Mouse (Mus musculus): ENCODE data around the gene Gm37240.

The Gm37240 gene

DNA sequence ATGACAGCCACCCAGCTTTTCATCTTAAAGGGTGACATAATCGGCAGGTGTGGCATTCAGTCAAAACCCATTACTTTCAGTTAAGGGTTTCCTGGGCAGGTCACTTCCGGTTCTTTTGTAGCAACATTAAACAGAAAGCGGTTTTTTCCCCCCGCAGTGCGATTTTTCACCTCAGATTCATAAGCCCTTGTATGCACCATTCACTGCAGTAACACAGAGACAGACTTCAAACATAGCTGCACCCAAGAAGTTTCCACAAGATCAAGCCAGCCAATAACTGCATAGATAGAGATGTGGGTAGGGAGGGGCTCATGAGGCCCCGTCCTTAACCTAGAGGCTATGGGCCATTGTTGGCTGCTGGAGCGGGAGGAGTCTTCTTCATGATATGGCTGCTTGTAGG lies 760.3 kb downstream of the Gm37240 start:
- no peak for DNase-seq (ENCODE audit: low spot score)

DNA sequence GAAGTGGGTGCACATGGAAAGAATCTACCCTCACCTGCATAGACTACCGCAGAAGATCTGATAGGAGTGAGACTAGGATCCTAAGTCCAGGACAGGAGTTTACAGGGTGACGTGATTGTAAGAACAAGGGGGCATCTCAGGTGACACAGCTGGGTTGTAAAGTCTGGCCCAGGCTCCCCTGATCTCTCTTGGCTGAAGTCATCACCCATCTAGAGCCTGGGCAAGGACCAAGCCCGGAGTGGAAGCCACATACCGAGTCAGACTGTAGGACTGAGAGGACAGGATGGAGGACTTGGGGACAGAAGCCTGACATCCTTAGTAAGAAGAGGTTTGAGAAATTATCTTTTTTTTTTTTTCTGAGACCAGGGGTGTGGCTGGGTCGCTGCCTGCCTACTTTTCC lies 761.8 kb downstream of the Gm37240 start:
- no peak for DNase-seq (ENCODE audit: low spot score)

DNA sequence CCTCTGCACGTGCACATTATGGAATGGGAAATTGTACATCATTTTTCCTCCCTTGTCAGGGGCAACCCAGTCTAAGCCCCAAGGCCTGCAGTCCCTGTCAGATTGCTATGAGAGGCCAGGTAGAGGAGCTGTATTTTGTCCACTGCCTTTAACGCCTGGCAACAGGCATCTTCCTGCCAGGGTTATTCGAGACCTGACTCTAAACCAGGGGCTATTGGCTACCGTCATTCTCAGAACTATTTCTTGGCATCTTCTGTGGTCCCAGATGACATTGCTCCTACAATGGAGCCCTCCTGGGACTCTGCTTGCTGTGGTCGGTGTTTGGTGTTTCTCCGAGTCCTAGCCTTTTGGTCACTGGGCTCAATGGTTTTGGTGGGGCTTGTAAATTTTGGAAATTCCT lies 762.4 kb downstream of the Gm37240 start:
- no peak for DNase-seq (ENCODE audit: low spot score)

DNA sequence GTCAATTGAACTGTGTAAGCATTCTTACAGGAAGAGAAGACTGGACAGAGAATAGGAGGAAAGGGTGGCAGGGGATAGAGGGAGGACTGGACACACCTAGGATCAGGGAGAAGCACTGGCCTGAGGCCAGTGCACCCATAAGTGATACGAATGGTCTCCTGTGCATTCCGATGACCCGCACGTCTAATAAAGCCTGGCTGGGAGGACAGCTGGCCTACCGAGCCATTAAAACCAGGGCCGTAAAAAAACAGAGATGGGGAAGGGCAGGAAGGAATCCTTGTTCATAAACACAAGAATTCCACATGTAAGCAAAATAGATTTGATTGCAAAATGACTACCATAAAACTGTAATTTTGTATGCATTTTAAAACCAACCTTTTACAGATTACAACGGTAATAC lies 762.9 kb downstream of the Gm37240 start:
- no peak for DNase-seq (ENCODE audit: low spot score)

DNA sequence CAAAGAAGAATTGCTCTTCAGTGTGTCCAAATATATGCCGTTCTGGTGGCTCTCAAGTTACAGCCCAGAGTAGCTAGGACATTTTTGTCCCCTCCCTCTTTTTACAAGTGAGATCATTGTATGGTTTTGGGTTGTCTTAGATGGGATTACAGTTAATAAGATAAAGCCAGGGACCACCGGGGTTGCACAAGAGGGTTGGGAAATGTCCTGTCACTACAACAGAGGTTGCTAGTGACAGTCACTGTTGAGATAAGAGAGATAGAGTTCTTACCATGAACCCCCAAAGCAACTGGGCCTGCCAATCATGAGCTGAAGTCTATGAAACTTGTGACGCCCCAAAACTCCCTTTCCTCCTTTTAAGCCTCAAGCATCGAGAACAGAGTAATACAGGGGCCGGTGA lies 769.6 kb downstream of the Gm37240 start:
- no peak for DNase-seq (ENCODE audit: low spot score)

DNA sequence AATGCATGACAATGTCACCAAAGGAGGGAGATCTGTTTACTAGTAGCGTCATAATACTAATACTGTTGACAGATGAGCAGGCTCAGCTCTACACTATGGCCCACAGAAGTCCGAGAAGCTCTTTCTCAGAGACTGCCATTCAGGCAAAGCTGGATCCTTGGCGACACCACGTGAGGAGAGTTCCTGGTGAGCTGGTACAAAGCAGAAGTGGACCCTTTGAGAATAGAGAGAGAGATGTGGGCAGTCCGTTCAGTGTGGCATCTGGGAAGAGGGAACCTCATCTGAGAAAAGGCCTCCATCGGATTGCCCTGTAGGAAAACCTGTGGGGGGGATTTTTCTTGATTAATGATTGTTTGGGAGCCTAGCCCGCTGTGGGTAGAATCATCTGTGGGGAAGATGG lies 770.3 kb downstream of the Gm37240 start:
- DNase-seq (ENCODE audit: low spot score): no peak

DNA sequence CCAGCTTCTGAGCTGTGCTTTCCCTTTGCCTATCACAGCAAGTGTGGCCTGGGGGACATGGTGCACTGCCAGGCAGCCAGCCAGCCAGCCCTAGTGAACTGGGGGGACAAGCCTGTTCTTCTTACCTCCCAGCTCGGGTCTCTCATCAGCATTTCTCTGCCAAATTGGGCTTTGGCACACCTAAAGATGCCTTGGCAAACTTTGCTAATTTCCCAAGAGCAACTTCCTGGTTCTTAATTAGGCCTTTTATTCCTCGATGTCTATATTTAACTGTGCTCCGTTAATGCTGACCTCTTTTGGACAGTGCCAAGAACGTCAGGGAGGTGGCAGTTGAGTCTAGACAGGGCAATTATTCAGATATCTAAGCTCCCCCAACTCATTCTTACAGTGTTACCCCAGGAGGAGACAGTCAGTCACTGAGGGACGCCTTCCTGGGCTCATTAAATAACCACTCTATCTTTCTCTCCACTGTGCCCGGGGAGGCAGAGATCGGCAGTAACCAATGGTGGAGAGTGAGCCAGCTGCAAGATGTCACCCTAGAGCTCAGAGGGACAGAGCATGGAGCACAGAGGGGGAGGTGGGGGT lies 771.3 kb downstream of the Gm37240 start:
- DNase-seq (ENCODE audit: low spot score): no peak

DNA sequence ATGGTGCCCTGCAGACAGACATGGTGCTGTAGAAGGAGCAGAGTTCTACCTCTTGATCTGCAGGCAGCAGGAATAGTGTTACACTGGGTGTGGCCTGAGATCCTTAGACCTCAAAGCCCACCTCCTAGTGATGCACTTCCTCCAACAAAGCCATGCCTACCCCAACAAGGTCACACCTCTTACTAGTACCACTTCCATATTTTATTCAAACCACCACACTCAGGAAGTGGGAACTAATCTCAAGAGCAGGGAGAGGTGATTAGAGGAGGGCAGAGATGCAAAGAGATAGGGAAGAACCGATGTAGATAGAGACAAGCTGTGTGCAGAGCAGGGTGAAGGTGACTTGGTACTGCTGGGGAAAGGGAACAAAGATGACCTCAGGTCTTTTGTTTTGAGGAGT lies 773.8 kb downstream of the Gm37240 start:
- no peak for DNase-seq (ENCODE audit: low spot score)

DNA sequence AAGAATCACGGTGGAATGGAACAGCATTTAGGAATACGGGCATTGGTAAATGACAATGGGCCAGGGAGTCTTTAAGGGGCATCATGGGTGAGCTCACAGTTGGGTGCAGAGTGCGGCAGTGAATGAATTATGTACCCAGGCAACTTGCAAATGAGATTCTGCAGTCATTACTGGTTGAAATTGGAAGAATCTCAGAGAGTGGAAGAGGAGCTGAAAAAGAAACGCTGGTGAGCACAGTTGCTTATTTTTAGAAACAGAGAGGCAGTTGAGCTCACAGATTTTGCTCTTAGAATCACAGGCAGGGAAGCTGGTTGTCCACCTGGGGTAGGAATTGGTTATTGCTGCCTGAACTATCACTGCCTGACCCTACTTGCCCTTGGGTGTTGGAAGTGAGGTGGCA lies 776.6 kb downstream of the Gm37240 start:
- DNase-seq (ENCODE audit: low spot score): no peak

DNA sequence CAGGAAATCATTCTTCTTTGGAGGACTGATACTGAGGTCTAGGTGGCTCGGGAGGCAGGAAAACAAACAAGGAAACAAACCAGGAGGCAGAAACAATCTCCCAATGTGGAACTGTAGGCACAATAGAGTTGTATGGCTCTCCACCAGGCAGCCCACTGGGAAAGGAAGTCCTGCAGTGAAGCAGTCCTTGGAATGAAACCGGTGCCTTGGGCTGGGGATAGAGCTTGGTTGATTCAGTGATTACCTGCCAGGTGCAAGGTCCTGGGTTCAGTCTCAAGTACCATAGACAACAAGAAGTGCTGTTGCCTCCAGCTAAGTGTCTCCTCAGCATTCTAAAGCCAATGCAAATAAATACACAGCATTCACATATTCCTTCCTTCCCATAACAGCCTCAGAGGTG lies 778.1 kb downstream of the Gm37240 start:
- no peak for DNase-seq (ENCODE audit: low spot score)

DNA sequence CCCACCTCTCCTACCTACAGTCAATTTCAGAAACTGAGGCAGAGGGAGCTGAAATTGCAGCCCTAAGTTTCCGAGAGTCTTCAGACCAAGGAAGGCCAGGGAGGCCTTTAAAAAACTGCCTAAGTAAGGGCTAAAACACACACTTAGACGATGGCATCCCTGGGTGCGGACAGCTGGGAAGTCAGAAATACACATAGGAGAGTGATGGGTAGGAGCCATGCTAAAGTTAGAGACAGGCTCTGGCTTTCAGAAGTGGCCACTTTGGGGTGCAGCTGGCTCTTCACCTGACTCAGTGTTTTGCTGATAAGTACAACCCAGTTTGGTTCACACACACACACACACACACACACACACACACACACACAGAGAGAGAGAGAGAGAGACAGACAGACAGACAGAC lies 778.9 kb downstream of the Gm37240 start:
- DNase-seq (ENCODE audit: low spot score): no peak

DNA sequence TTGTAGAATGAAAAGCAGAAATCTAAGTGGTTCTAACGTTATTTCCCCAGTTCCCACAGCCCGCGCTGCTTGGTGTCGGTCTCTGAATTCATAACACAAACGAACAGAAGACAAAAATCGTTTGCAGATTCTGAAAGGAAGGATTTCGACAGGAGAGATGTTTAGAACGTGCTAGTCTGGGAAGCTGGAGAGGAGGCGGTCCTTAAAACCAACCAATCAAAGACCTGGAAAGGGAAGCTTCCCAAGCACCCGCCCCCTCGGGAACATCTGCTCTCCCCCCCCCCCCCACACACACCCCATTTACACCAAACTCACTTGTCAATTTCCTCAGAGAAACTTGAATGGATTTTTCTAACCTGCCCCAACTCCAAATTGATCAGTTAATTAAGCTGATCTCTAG lies 780.4 kb downstream of the Gm37240 start:
- DNase-seq (ENCODE audit: low spot score): no peak

DNA sequence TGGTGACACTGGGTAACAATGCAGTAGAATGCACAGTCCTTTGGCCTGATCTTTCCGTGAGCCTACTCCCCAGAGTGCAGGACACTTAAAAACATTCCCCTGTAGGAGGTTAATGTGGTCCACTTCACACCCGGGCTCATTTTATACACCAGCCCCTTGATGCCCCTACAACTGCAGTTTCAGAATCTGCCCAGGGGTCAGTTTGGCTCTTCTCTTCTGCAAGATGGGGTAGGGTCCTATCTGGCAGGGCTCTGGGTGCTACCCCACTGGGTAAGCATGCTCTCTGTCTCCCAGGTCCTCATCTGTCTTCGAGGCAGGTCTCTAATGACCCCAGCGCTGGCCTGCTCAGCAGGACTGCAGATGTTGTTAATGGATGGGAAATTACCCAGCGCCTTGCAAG lies 783.0 kb downstream of the Gm37240 start:
- no peak for DNase-seq (ENCODE audit: low spot score)

DNA sequence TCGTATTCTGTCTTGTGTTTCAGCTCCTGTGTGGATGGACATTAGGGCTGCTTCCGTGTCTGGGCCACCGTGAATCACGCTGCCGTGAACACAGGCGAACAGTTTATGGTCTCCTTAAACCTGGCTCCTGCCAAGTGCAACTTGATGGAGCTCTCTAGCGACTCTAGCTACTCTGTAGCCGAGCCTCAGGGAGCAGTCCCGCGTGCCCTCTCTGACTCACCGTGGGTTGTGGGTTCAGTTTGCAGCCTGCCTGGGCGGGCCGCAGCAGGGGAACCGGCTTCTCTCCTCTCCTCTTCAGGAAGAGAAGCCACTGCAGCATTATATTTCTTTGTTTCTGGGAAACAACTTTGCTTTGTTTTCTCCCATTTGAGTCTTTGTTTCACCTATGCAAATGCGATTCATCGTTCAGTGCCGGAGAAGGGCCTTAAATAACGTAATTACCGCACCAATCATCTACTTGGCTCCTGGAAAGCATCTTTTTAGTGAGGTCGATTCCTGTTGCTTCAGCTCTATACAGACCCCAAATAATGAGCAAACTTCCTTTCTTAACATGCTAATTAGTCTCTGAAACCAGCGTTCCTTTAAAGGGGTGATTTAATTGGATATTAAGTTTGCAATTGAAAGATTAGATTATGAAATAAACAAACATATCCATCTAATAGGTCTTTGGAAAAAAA lies 806.3 kb downstream of the Gm37240 start:
- DNase-seq (ENCODE audit: low spot score): no peak

DNA sequence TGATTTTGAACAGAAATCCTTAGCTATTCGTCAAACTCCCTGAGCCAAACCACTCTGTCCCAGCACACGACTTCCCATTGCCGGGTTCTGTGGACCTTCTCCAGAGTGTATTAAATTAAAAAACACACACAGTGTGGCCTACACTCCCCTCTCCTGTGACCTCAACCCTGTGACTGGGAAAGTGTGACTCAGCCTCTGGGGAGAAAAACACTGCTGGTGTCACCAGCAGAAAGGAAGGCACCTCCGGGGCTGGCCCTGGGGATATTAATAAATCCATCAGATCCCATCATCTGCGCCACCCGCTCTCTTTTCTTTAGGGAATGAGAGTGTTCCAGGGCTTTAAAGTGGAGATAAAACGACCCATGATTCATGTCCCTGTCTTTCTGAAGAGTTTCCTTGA lies 823.2 kb downstream of the Gm37240 start:
- DNase-seq (ENCODE audit: low spot score): no peak

DNA sequence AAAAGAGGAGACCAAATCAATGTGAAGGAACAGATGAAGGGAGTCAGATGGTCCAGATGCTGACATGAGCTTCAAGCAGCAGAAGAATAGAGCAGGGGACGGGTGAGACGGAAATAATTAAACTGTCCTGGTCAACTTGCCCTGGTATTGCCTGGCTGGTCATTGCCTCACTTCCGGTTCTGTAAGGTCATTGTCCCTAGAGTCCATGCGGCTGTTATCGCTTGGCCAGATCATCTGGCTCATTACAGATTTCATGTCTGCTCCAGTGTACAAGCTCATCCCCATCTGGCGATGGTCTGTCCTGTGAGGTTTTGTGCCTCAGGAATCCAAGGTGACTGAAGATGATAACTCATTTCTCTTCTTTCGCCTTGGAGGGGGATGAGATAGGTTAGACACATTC lies 827.2 kb downstream of the Gm37240 start:
- DNase-seq (ENCODE audit: low spot score): no peak

DNA sequence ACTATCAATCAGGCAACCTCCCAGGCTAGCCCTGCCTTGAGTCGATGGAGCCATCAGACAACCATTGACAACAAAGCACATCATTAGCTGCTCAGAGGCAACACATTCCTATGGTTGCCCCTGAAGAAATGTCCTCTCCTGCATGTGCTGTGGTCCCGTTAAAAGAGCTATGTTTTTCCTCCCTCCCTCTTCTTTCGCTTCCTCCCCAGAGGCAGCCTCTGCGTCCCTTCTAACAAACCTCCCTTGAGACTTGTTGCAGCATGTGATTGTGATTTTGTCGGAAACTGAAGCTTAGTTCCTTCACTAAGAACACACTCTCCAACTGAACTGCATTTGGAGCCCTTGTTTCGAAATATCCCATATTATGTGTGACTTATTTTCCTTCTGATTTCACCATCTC lies 830.1 kb downstream of the Gm37240 start:
- no peak for DNase-seq (ENCODE audit: low spot score)

DNA sequence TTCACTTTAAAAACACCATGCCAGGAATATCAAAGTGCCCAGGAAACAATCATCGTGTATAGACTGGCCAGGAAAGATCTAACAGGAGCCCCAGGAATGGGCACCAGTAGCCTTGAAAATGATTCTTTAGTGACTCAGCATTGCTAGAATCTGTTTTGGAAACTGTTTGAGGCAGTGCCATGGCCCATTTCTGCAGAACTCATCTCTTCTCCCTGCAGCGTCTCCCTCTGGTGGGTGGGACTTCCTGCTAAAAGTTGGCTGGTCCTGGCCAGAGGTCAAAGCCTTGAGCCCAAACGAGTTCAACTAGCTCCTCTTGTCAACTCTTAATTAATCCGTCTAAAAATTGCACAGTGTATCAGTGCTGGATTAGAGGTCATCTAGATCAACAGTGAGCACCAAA lies 833.8 kb downstream of the Gm37240 start:
- no peak for DNase-seq (ENCODE audit: low spot score)

DNA sequence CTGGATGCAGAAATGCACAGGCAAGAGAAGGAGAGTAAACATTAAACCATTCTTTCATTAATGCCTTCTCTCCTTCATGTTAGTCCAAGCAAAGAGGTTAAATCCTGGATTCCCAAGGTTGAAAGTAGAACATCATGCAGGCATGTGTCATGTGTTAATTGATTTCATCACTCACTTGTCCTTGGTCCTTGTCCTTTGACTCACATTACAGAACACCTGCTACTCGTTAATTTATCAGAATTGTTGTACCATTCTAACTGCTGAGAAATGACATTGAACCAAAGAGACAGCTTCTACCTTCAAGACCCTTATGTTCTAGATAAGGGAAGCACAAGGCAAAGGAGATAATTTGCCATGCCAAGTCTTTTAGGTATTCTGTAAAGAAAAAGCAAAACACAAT lies 835.1 kb downstream of the Gm37240 start:
- no peak for DNase-seq (ENCODE audit: low spot score)

DNA sequence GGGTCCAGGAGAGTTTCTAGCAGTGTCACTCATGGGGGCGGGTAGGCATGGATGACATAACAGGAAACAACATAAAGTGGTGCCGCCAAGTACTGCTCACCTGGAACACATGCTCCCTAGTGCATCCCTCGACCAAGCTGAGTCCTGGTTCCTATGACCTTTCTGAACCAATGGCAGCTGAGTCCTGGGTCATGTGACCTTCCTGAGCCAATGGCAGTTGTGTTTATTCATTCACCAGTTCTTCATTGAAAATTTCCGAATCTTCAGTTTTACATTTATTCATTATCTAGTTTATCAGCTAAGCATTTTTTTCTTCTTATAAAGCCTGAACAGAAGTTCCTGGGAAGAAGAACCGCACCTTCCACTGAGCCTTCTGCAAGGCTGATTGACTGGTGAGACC lies 838.7 kb downstream of the Gm37240 start:
- DNase-seq (ENCODE audit: low spot score): no peak

DNA sequence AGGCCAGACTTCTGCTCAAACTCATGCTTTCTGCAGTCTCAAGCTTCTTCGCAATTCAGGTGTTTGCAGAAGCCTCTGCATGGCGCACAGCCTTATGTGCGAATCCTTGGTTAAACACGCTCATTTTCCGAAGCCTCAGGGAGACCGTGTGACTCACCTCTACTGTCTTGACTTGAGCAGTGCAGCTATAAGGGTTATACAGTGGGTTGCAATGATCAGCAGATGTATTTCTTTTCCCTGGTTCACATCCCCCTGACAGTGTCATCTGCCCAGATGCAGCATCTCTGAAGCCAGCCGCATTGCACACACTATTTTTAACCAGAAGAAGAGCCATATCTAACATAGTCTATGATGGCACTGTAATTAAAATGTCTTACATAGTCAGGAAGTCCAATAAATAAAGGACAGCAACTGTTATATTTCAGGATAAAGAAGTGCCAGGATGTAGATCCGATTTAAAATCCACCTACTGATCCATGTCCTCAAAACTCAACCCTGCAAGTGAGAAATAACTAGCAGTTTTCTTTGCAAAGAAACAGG lies 843.6 kb downstream of the Gm37240 start:
- DNase-seq (ENCODE audit: low spot score): no peak

DNA sequence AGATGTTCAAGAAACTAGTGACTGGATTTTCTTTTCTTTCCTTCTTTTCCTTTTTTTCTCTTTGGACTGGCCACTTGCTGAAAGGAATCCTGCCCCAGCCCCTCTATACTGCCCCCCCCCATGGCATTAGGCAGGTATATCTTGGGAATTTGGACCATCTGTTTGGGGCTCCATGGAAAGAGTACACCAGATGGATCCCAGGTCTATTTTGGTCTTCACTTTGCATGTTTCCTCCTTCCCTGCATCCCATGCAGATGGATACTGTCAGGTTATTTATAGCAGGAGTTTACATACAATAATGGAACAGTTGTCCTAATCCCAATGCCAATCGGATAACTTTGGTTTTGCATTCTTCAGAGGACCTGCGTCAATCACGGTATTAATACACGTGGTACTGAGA lies 845.2 kb downstream of the Gm37240 start:
- DNase-seq (ENCODE audit: low spot score): no peak

DNA sequence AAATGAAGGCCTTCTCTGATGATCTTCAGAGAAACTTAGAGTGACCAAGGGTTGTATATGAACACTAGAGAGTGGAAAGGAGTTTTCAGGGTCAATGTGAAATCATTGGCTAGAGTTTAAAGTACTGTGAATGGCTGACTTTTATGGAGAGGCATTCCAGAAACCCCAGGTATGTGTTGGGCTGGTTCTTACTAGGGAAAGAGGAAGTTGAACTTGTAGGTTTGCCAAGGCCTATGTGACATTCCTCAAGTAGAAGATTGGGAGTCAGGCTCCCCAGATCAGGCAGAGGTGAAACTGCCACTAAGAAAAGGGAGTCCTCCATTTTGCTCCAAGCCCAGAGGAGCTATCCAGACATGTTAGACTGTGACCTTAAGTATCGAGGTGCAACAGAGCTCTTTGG lies 858.2 kb downstream of the Gm37240 start:
- no peak for DNase-seq (ENCODE audit: low spot score)
